Mouse (Mus musculus): ENCODE data around the gene Taok3. TPM values are rescaled to one million over a fixed set of nuclear protein-coding genes. Genes with fewer than 3 reads are reported as not detected.

The Taok3 gene
- polyA plus RNA-seq, 1 experiment = 25.1 TPM

- Histone ChIP-seq H3K4me3 (ENCODE audit: insufficient read depth, low read length) (no peak overlapping the region), H3K27ac (ENCODE audit: insufficient read depth, low read length) (no peak overlapping the region), H3K4me1 (ENCODE audit: control insufficient read depth, insufficient read depth, low read length) (no peaks in the 10 kb centered on the region)
- TF ChIP-seq POLR2A (IDR thresholded peaks at IDR 0.05; ENCODE audit: low read depth, low read length) (no peak), CTCF (IDR thresholded peaks at IDR 0.05; ENCODE audit: borderline replicate concordance, insufficient read depth, low read length) (no peak)
Observed at GRCm38 (mm10) chr5:117165946-117166345, 46.0 kb downstream of the Taok3 start.

DNA sequence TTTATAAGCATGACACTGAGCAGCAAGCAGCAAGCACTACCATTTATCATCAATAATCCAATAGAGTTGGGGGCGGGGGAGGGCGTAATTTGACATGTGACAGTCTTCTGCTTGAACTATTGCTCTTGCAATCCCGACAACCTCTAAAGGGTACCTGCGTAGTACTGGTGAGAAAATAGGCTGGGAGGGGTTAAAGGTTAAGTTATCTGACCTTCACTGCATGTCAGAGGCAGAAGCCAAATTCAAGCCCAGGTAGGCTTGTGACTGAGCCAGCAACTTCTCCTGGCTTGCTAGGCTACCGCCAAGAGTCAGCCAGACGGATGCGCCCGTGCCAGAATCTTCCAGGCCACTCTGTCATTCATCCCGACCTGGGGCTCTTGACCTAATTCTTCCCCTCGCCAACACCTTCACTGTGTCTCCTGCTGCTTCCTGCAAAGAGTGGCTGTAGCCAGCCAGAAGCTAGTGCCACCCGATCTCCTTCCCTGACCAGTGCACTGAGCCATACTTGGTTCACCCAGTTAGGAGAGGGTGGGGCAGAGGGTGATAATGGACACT, 47.0 kb downstream of the Taok3 start:
- H3K4me1 ChIP-seq (ENCODE audit: control insufficient read depth, insufficient read depth, low read length) = no peaks in the 10 kb centered on the region
- H3K27ac ChIP-seq (ENCODE audit: insufficient read depth, low read length) = no peak overlapping the region
- TF ChIP-seq POLR2A (IDR thresholded peaks at IDR 0.05; ENCODE audit: low read depth, low read length) (no peak), CTCF (IDR thresholded peaks at IDR 0.05; ENCODE audit: borderline replicate concordance, insufficient read depth, low read length) (no peak)
- H3K4me3 ChIP-seq (ENCODE audit: insufficient read depth, low read length) = no peak overlapping the region

DNA sequence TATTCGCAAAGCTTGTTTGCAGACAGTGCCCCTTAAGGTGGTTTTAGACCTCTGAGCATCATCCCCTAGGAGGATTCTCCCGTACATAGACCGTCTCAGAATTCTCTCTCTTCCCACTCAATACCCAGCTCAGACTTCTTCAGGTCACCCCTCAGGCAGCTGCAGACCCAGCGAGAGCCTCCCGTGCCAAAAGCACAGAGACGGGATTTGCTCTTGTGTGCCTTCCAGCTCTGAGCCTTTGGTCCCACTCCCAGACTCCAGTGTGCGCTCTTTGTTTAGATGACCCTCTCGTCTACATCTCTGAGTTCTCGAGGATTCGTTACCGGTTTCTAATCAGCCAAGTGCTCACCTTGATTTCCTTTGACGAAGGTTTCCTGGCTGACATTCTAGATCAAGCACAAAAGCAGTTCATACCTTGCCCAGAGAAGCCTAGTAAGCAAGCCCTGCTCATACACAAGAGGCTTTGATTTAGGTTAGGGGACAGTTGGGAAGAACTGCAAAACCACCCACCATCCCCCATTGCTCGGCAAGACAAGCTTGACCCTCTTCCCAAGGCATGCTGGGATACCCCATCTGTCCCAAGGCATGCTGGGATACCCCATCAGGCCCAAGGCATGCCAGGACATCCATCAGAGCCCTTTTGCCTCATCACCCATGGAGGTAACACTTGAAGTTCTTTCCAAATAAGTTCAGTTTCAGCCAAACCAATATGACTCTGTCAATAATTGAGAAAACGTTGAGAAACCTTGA, 48.6 kb downstream of the Taok3 start:
- Histone ChIP-seq H3K4me3 (ENCODE audit: insufficient read depth, low read length) (no peak overlapping the region), H3K27ac (ENCODE audit: insufficient read depth, low read length) (no peak overlapping the region), H3K4me1 (ENCODE audit: control insufficient read depth, insufficient read depth, low read length) (no peaks in the 10 kb centered on the region)
- TF ChIP-seq CTCF (IDR thresholded peaks at IDR 0.05; ENCODE audit: borderline replicate concordance, insufficient read depth, low read length) = no peak
- no peak for TF ChIP-seq POLR2A (IDR thresholded peaks at IDR 0.05; ENCODE audit: low read depth, low read length)

- TF ChIP-seq CTCF (IDR thresholded peaks at IDR 0.05; ENCODE audit: borderline replicate concordance, insufficient read depth, low read length) (no peak), POLR2A (IDR thresholded peaks at IDR 0.05; ENCODE audit: low read depth, low read length) (no peak)
Observed at GRCm38 (mm10) chr5:117174057-117174456, 54.1 kb downstream of the Taok3 start.

DNA sequence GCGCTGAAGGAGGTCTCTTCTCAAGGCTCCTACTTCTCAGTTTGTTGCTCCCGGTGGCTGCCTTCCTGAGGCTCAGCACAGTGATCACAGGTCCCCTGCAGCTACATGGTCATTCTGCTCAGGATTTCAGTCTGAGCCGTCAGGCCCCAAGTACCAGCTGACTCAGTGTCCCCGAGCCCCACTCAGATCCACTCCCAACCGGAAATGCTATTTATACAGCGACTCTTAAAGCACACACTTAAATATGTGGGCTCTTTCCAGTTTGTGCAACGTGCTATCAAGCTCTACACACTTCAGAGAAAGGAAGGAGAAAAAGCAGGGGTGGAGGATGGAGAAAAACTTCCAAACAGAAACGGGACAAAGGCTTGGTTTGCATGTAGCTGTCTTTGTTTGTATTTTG, 56.0 kb downstream of the Taok3 start:
- TF ChIP-seq POLR2A (IDR thresholded peaks at IDR 0.05; ENCODE audit: low read depth, low read length) (no peak), CTCF (IDR thresholded peaks at IDR 0.05; ENCODE audit: borderline replicate concordance, insufficient read depth, low read length) (no peak)
- no peak overlapping the region for H3K4me3 ChIP-seq (ENCODE audit: insufficient read depth, low read length)
- no peaks in the 10 kb centered on the region for H3K4me1 ChIP-seq (ENCODE audit: control insufficient read depth, insufficient read depth, low read length)
- H3K27ac ChIP-seq (ENCODE audit: insufficient read depth, low read length) = no peak overlapping the region

More at GRCm38 (mm10) chr5:117174057-117174456, 54.1 kb downstream of the Taok3 start:
- Histone ChIP-seq H3K4me3 (ENCODE audit: insufficient read depth, low read length) (no peak overlapping the region), H3K4me1 (ENCODE audit: control insufficient read depth, insufficient read depth, low read length) (no peaks in the 10 kb centered on the region), H3K27ac (ENCODE audit: insufficient read depth, low read length) (no peak overlapping the region)

DNA sequence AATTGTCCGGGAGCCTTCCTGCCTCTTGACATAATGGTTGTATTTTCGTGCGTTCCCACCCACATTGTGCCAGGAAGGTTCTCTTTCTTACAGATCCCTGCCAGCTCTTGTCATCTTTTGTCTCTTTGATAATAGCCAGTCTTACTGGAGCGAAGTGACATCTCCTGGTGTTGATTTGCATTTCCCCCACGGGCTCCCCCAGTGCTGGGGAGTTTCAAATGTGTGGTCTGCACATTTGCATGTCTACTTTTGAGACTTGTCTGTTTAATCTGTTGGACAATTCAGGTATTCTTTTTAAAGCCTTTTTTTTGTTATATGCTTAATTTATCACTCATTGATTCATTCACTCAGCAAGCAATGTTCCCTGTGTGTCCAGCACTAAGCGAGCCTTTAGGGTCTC, 58.1 kb downstream of the Taok3 start:
- TF ChIP-seq POLR2A (IDR thresholded peaks at IDR 0.05; ENCODE audit: low read depth, low read length) (no peak), CTCF (IDR thresholded peaks at IDR 0.05; ENCODE audit: borderline replicate concordance, insufficient read depth, low read length) (no peak)
- H3K4me3 ChIP-seq (ENCODE audit: insufficient read depth, low read length) = no peak overlapping the region
- H3K27ac ChIP-seq (ENCODE audit: insufficient read depth, low read length) = no peak overlapping the region
- peaks cover 6% of the 10 kb centered on the region for H3K4me1 ChIP-seq (ENCODE audit: control insufficient read depth, insufficient read depth, low read length)

DNA sequence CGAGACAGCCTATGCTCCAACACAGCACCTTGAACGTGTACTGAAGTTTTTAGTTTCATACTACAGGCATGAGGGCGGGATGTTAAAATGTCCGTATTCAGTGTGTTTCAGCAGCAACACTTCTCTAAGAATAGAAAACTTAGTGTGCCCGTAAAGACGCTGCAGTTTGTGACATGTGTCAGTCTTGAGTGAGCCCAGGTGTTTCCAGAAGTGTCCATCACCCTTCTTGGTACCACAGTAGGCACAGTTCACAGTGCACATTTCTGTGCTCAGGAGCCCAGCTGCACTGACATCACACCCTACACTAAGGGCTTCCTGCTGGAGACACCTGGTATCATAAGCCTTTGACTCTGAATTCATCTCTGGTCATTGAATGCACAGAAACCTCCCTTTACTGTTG, 58.6 kb downstream of the Taok3 start:
- H3K4me1 ChIP-seq (ENCODE audit: control insufficient read depth, insufficient read depth, low read length) = peaks cover 6% of the 10 kb centered on the region
- no peak for TF ChIP-seq CTCF (IDR thresholded peaks at IDR 0.05; ENCODE audit: borderline replicate concordance, insufficient read depth, low read length)
- no peak for TF ChIP-seq POLR2A (IDR thresholded peaks at IDR 0.05; ENCODE audit: low read depth, low read length)
- H3K27ac ChIP-seq (ENCODE audit: insufficient read depth, low read length) = no peak overlapping the region
- no peak overlapping the region for H3K4me3 ChIP-seq (ENCODE audit: insufficient read depth, low read length)

DNA sequence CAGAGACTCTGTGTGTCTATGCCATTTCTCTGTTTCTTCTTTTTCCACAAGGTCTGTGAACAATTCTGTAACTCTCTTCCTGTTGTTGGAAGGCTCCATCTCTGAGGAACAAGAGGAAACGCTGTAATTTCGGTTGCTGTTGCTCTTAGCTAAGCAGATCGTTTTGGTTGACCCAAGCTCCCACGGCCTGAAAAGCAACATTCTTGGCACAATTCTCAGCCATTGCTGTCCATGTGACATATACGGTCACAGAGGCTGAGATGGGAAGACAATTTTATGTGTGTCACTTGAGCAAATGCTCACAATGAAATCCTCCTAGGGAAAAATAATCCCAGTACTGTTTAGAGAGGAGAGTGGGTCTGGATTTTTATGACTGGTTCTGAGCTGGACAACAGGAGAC, 62.0 kb downstream of the Taok3 start:
- TF ChIP-seq POLR2A (IDR thresholded peaks at IDR 0.05; ENCODE audit: low read depth, low read length) (no peak), CTCF (IDR thresholded peaks at IDR 0.05; ENCODE audit: borderline replicate concordance, insufficient read depth, low read length) (no peak)
- H3K4me1 ChIP-seq (ENCODE audit: control insufficient read depth, insufficient read depth, low read length) = peaks cover 6% of the 10 kb centered on the region
- H3K4me3 ChIP-seq (ENCODE audit: insufficient read depth, low read length) = no peak overlapping the region
- H3K27ac ChIP-seq (ENCODE audit: insufficient read depth, low read length) = peak overlapping the region; percentile 69

GRCm38 (mm10) chr5:117182411-117182810, 62.5 kb downstream of the Taok3 start:
- H3K4me3 ChIP-seq (ENCODE audit: insufficient read depth, low read length) = no peak overlapping the region
- peaks cover 6% of the 10 kb centered on the region for H3K4me1 ChIP-seq (ENCODE audit: control insufficient read depth, insufficient read depth, low read length)
- TF ChIP-seq CTCF (IDR thresholded peaks at IDR 0.05; ENCODE audit: borderline replicate concordance, insufficient read depth, low read length) (no peak), POLR2A (IDR thresholded peaks at IDR 0.05; ENCODE audit: low read depth, low read length) (no peak)
- H3K27ac ChIP-seq (ENCODE audit: insufficient read depth, low read length) = peak overlapping the region; percentile 69

GRCm38 (mm10) chr5:117184832-117185231, 64.9 kb downstream of the Taok3 start:
- Histone ChIP-seq H3K27ac (ENCODE audit: insufficient read depth, low read length) (no peak overlapping the region), H3K4me1 (ENCODE audit: control insufficient read depth, insufficient read depth, low read length) (peaks cover 6% of the 10 kb centered on the region), H3K4me3 (ENCODE audit: insufficient read depth, low read length) (no peak overlapping the region)
- TF ChIP-seq POLR2A (IDR thresholded peaks at IDR 0.05; ENCODE audit: low read depth, low read length) = no peak
- no peak for TF ChIP-seq CTCF (IDR thresholded peaks at IDR 0.05; ENCODE audit: borderline replicate concordance, insufficient read depth, low read length)
